Mouse (Mus musculus) liver, embryonic 11.5 days (tissue): ENCODE results near the gene Cdh8. TPM values are rescaled to one million over a fixed set of nuclear protein-coding genes. Genes with fewer than 3 reads are reported as not detected.
"Not testable (repeated sequence)": the region's sequence is repeated elsewhere in the genome, so short reads cannot be mapped to it uniquely, and the experiment has no call there.

Source experiments
- ATAC-seq: fragments of 200-750 bp; cut with Nextera tagmentation; replicated peaks from 2 replicates; pipeline ENCODE4 v1.8.0; 2017; ENCODE audit warnings: moderate number of reproducible peaks, mild to moderate bottlenecking, moderate TSS enrichment, moderate library complexity; ENCODE audit not compliant: low FRiP score
- DNase-seq: peaks from one replicate; pipeline ENCODE4 v3.0.0-alpha.2; 2017; ENCODE audit warnings: low spot score
- H3K27ac ChIP-seq: fragments of 300-500 bp; sonication (generic); 2 replicates; pipeline ENCODE4 v1.5.1; 2014; ENCODE audit warnings: mild to moderate bottlenecking, low read depth, low read length, control low read depth
- H3K27me3 ChIP-seq: fragments of 300-500 bp; sonication (generic); replicated peaks from 2 replicates; pipeline ENCODE4 v1.6.1; 2014; ENCODE audit warnings: low read length, mixed read lengths; ENCODE audit not compliant: control insufficient read depth, insufficient read depth
- H3K36me3 ChIP-seq: fragments of 300-500 bp; sonication (generic); 2 replicates; pipeline ENCODE4 v1.6.1; 2014; ENCODE audit warnings: mild to moderate bottlenecking, low read length, moderate library complexity, mixed read lengths; ENCODE audit not compliant: control insufficient read depth, insufficient read depth
- H3K4me1 ChIP-seq: fragments of 300-500 bp; sonication (generic); replicated peaks from 2 replicates; pipeline ENCODE4 v1.6.1; 2014; ENCODE audit warnings: low read length, mixed read lengths; ENCODE audit not compliant: control insufficient read depth, insufficient read depth
- H3K4me2 ChIP-seq: fragments of 300-500 bp; sonication (generic); 2 replicates; pipeline ENCODE4 v1.6.1; 2014; ENCODE audit warnings: mild to moderate bottlenecking, control low read depth, moderate library complexity
- H3K4me3 ChIP-seq: fragments of 300-500 bp; sonication (generic); 2 replicates; pipeline ENCODE4 v1.5.1; 2014; ENCODE audit warnings: low read depth, low read length, control low read depth
- H3K9ac ChIP-seq: fragments of 300-500 bp; sonication (generic); 2 replicates; pipeline ENCODE4 v1.6.1; 2014; ENCODE audit warnings: low read depth, low read length, control low read depth
- H3K9me3 ChIP-seq: fragments of 300-500 bp; sonication (generic); 2 replicates; pipeline ENCODE4 v1.6.1; 2016; ENCODE audit warnings: low read length, inconsistent platforms, mixed read lengths; ENCODE audit not compliant: control insufficient read depth
- WGBS: fragments of 180-500 bp; shearing (Covaris S2); extraction: QIAGEN DNeasy Blood & Tissue Kit; methylation state at CpG from one replicate; pipeline ENCODE4 v1.1.7; 2014; 5-methylcytosine and 5-hydroxymethylcytosine counted together
- polyA plus RNA-seq: library from polyadenylated mRNA; unstranded; fragments of >200 nt; fragmentation: Nextera tagmentation; extraction: Ambion mirVana; gene quantifications from 2 replicates; pipeline ENCODE4 v1.2.1, GENCODE M21; 2014

Gene Cdh8
- polyA plus RNA-seq, 1 experiment from 2014 or later: 0.60 TPM

GRCm38 (mm10) chr8:99223697-99224096 lies 192.6 kb downstream of the Cdh8 start:
- H3K9me3 ChIP-seq: no peaks in the 10 kb centered on the region
- WGBS: 74% methylated on average over 6 of the region's 6 CpGs
- H3K36me3 ChIP-seq: no peaks in the 10 kb centered on the region

GRCm38 (mm10) chr8:99205194-99205593 lies 211.1 kb downstream of the Cdh8 start:
- H3K4me3 ChIP-seq: no peak overlapping the region
- H3K27me3 ChIP-seq: no peaks in the 10 kb centered on the region
- H3K9ac ChIP-seq: no peak overlapping the region
- H3K4me2 ChIP-seq: no peak overlapping the region
- DNase-seq (no peak), ATAC-seq (no peak)
- no peaks in the 10 kb centered on the region for H3K9me3 ChIP-seq
- no peak overlapping the region for H3K27ac ChIP-seq
- H3K36me3 ChIP-seq: no peaks in the 10 kb centered on the region
- 82% methylated on average over 7 of the region's 7 CpGs for WGBS
- no peaks in the 10 kb centered on the region for H3K4me1 ChIP-seq

More at GRCm38 (mm10) chr8:99223697-99224096, 192.6 kb downstream of the Cdh8 start:
- Histone ChIP-seq H3K4me1 (no peaks in the 10 kb centered on the region), H3K4me3 (no peak overlapping the region), H3K9ac (no peak overlapping the region), H3K27ac (no peak overlapping the region), H3K4me2 (no peak overlapping the region), H3K27me3 (no peaks in the 10 kb centered on the region)
- DNase-seq (no peak), ATAC-seq (no peak)

- Histone ChIP-seq H3K36me3 (no peaks in the 10 kb centered on the region), H3K4me1 (no peaks in the 10 kb centered on the region), H3K27ac (no peak overlapping the region), H3K4me2 (no peak overlapping the region), H3K27me3 (no peaks in the 10 kb centered on the region), H3K9me3 (no peaks in the 10 kb centered on the region), H3K4me3 (no peak overlapping the region), H3K9ac (no peak overlapping the region)
- WGBS: 74% methylated on average over 2 of the region's 2 CpGs
- no peak for ATAC-seq
- no peak for DNase-seq
Observed at GRCm38 (mm10) chr8:99190643-99191042, 225.6 kb downstream of the Cdh8 start.

GRCm38 (mm10) chr8:99186879-99187278 lies 229.4 kb downstream of the Cdh8 start:
- Histone ChIP-seq H3K4me3 (no peak overlapping the region), H3K4me2 (no peak overlapping the region), H3K4me1 (no peaks in the 10 kb centered on the region), H3K36me3 (no peaks in the 10 kb centered on the region), H3K27ac (no peak overlapping the region), H3K9ac (no peak overlapping the region), H3K9me3 (no peaks in the 10 kb centered on the region), H3K27me3 (no peaks in the 10 kb centered on the region)
- no peak for DNase-seq
- ATAC-seq: no peak
- WGBS: 89% methylated on average over 5 of the region's 5 CpGs

GRCm38 (mm10) chr8:99184186-99184585 lies 232.1 kb downstream of the Cdh8 start:
- no peaks in the 10 kb centered on the region for H3K9me3 ChIP-seq
- ATAC-seq (no peak), DNase-seq (no peak)
- no peaks in the 10 kb centered on the region for H3K27me3 ChIP-seq
- no peak overlapping the region for H3K4me2 ChIP-seq
- no peak overlapping the region for H3K4me3 ChIP-seq
- H3K9ac ChIP-seq: no peak overlapping the region
- H3K36me3 ChIP-seq: no peaks in the 10 kb centered on the region
- no peaks in the 10 kb centered on the region for H3K4me1 ChIP-seq
- H3K27ac ChIP-seq: no peak overlapping the region

GRCm38 (mm10) chr8:99166966-99167365 lies 249.3 kb downstream of the Cdh8 start:
- WGBS: 42% methylated on average over 3 of the region's 3 CpGs
- H3K4me1 ChIP-seq: no peaks in the 10 kb centered on the region
- no peak overlapping the region for H3K27ac ChIP-seq

GRCm38 (mm10) chr8:99161633-99162032 lies 254.6 kb downstream of the Cdh8 start:
- no peaks in the 10 kb centered on the region for H3K9me3 ChIP-seq
- no peak overlapping the region for H3K4me3 ChIP-seq
- DNase-seq (no peak), ATAC-seq (no peak)
- no peaks in the 10 kb centered on the region for H3K36me3 ChIP-seq
- no peak overlapping the region for H3K9ac ChIP-seq
- no peak overlapping the region for H3K4me2 ChIP-seq
- no peak overlapping the region for H3K27ac ChIP-seq
- no peaks in the 10 kb centered on the region for H3K27me3 ChIP-seq
- 27% methylated on average over 4 of the region's 4 CpGs for WGBS
- H3K4me1 ChIP-seq: no peaks in the 10 kb centered on the region

More at GRCm38 (mm10) chr8:99166966-99167365, 249.3 kb downstream of the Cdh8 start:
- Histone ChIP-seq H3K9ac (no peak overlapping the region), H3K4me2 (no peak overlapping the region), H3K36me3 (no peaks in the 10 kb centered on the region), H3K9me3 (no peaks in the 10 kb centered on the region), H3K4me3 (no peak overlapping the region), H3K27me3 (no peaks in the 10 kb centered on the region)
- ATAC-seq (no peak), DNase-seq (no peak)

GRCm38 (mm10) chr8:99145436-99145835 lies 270.8 kb downstream of the Cdh8 start:
- Histone ChIP-seq H3K9ac (no peak overlapping the region), H3K4me2 (no peak overlapping the region), H3K4me3 (no peak overlapping the region), H3K4me1 (no peaks in the 10 kb centered on the region), H3K27me3 (no peaks in the 10 kb centered on the region), H3K36me3 (no peaks in the 10 kb centered on the region), H3K27ac (no peak overlapping the region), H3K9me3 (no peaks in the 10 kb centered on the region)
- DNase-seq (no peak), ATAC-seq (no peak)
- WGBS: 84% methylated on average over 6 of the region's 6 CpGs

- H3K27ac ChIP-seq, H3K27me3 ChIP-seq, DNase-seq, H3K36me3 ChIP-seq, ATAC-seq, H3K4me1 ChIP-seq, H3K9ac ChIP-seq, H3K9me3 ChIP-seq, H3K4me3 ChIP-seq, H3K4me2 ChIP-seq: not testable (repeated sequence)
- WGBS: 57% methylated on average over 1 of the region's 1 CpGs
Observed at GRCm38 (mm10) chr8:99144761-99145160, 271.5 kb downstream of the Cdh8 start.
